Mouse (Mus musculus): ENCODE results near the gene Hbb-y. TPM values are rescaled to one million over a fixed set of nuclear protein-coding genes. Genes with fewer than 3 reads are reported as not detected.
"Not testable (repeated sequence)": the region's sequence is repeated elsewhere in the genome, so short reads cannot be mapped to it uniquely, and the experiment has no call there.

Hbb-y gene
- polyA plus RNA-seq, 1 experiment, result 2.3 TPM

GRCm38 (mm10) chr7:103810746-103811145, 42.3 kb downstream of the Hbb-y start:
- no peak overlapping the region for H3K4me3 ChIP-seq (replicated peaks; ENCODE audit: insufficient read depth, low read depth, low read length)
- TF ChIP-seq CTCF (IDR thresholded peaks at IDR 0.05; ENCODE audit: borderline replicate concordance, insufficient read depth, low read depth, low read length), result no peak
- TF ChIP-seq POLR2A (IDR thresholded peaks at IDR 0.05; ENCODE audit: borderline replicate concordance, insufficient read depth, low read length), result no peak
- DNase-seq, result no peak
- no peak overlapping the region for H3K27ac ChIP-seq (ENCODE audit: insufficient read depth, low read length)
- no peaks in the 10 kb centered on the region for H3K4me1 ChIP-seq (ENCODE audit: control insufficient read depth, insufficient read depth, low read length)
- H3K27me3 ChIP-seq (ENCODE audit: control insufficient read depth, insufficient read depth, low read length), result no peaks in the 10 kb centered on the region
- WGBS, result 71% methylated on average over 3 of the region's 3 CpGs

- WGBS, result 76% methylated on average over 1 of the region's 1 CpGs
- TF ChIP-seq POLR2A (IDR thresholded peaks at IDR 0.05; ENCODE audit: borderline replicate concordance, insufficient read depth, low read length), result no peak
- no peak for TF ChIP-seq CTCF (IDR thresholded peaks at IDR 0.05; ENCODE audit: borderline replicate concordance, insufficient read depth, low read depth, low read length)
- Histone ChIP-seq H3K4me1 (ENCODE audit: control insufficient read depth, insufficient read depth, low read length) (no peaks in the 10 kb centered on the region), H3K4me3 (replicated peaks; ENCODE audit: insufficient read depth, low read depth, low read length) (no peak overlapping the region), H3K27me3 (ENCODE audit: control insufficient read depth, insufficient read depth, low read length) (no peaks in the 10 kb centered on the region), H3K27ac (ENCODE audit: insufficient read depth, low read length) (no peak overlapping the region)
- no peak for DNase-seq
These were observed 42.7 kb downstream of the Hbb-y start for GRCm38 (mm10) chr7:103810296-103810695.

- TF ChIP-seq POLR2A (IDR thresholded peaks at IDR 0.05; ENCODE audit: borderline replicate concordance, insufficient read depth, low read length) (no peak), CTCF (IDR thresholded peaks at IDR 0.05; ENCODE audit: borderline replicate concordance, insufficient read depth, low read depth, low read length) (no peak)
- WGBS, result 58% methylated on average over 1 of the region's 1 CpGs
- Histone ChIP-seq H3K27me3 (ENCODE audit: control insufficient read depth, insufficient read depth, low read length) (no peaks in the 10 kb centered on the region), H3K4me1 (ENCODE audit: control insufficient read depth, insufficient read depth, low read length) (no peaks in the 10 kb centered on the region), H3K4me3 (replicated peaks; ENCODE audit: insufficient read depth, low read depth, low read length) (no peak overlapping the region), H3K27ac (ENCODE audit: insufficient read depth, low read length) (no peak overlapping the region)
- DNase-seq, result no peak
These were observed 43.2 kb downstream of the Hbb-y start for GRCm38 (mm10) chr7:103809801-103810155.

GRCm38 (mm10) chr7:103808971-103809800, 43.8 kb downstream of the Hbb-y start:
- TF ChIP-seq CTCF (IDR thresholded peaks at IDR 0.05; ENCODE audit: borderline replicate concordance, insufficient read depth, low read depth, low read length), result no peak
- TF ChIP-seq POLR2A (IDR thresholded peaks at IDR 0.05; ENCODE audit: borderline replicate concordance, insufficient read depth, low read length), result no peak
- WGBS, result 70% methylated on average over 5 of the region's 5 CpGs

GRCm38 (mm10) chr7:103808120-103808519, 44.9 kb downstream of the Hbb-y start:
- H3K4me3 ChIP-seq (replicated peaks; ENCODE audit: insufficient read depth, low read depth, low read length); DNase-seq; H3K27ac ChIP-seq (ENCODE audit: insufficient read depth, low read length); H3K27me3 ChIP-seq (ENCODE audit: control insufficient read depth, insufficient read depth, low read length); H3K4me1 ChIP-seq (ENCODE audit: control insufficient read depth, insufficient read depth, low read length): not testable (repeated sequence)
- WGBS, result 65% methylated on average over 2 of the region's 2 CpGs

More at GRCm38 (mm10) chr7:103808971-103809800, 43.8 kb downstream of the Hbb-y start:
- Histone ChIP-seq H3K4me3 (replicated peaks; ENCODE audit: insufficient read depth, low read depth, low read length) (no peak overlapping the region), H3K27me3 (ENCODE audit: control insufficient read depth, insufficient read depth, low read length) (no peaks in the 10 kb centered on the region), H3K27ac (ENCODE audit: insufficient read depth, low read length) (no peak overlapping the region), H3K4me1 (ENCODE audit: control insufficient read depth, insufficient read depth, low read length) (no peaks in the 10 kb centered on the region)
- no peak for DNase-seq

- TF ChIP-seq POLR2A (IDR thresholded peaks at IDR 0.05; ENCODE audit: borderline replicate concordance, insufficient read depth, low read length) (no peak), CTCF (IDR thresholded peaks at IDR 0.05; ENCODE audit: borderline replicate concordance, insufficient read depth, low read depth, low read length) (no peak)
- DNase-seq, result peak in 1 of 2 experiments; percentile 1
- 49% methylated on average over 1 of the region's 1 CpGs for WGBS
These were observed 46.2 kb downstream of the Hbb-y start for GRCm38 (mm10) chr7:103806856-103807255.

More at GRCm38 (mm10) chr7:103806856-103807255, 46.2 kb downstream of the Hbb-y start:
- no peaks in the 10 kb centered on the region for H3K27me3 ChIP-seq (ENCODE audit: control insufficient read depth, insufficient read depth, low read length)
- no peak overlapping the region for H3K4me3 ChIP-seq (replicated peaks; ENCODE audit: insufficient read depth, low read depth, low read length)
- H3K4me1 ChIP-seq (ENCODE audit: control insufficient read depth, insufficient read depth, low read length), result no peaks in the 10 kb centered on the region
- H3K27ac ChIP-seq (ENCODE audit: insufficient read depth, low read length), result no peak overlapping the region

Other genes starting within 250 kb of the Hbb-y start
- not detected in 2 replicates for gene Olfr620, start 240.7 kb downstream of the Hbb-y start, polyA plus RNA-seq (2012; rRNA removed)
- not detected in 2 replicates for gene Olfr622, start 210.5 kb downstream of the Hbb-y start, polyA plus RNA-seq (2012; rRNA removed)
- not detected in 2 replicates for gene Olfr623, start 189.5 kb downstream of the Hbb-y start, polyA plus RNA-seq (2012; rRNA removed)
- gene Olfr624, start 182.0 kb downstream of the Hbb-y start, polyA plus RNA-seq (2012; rRNA removed), result not detected in 2 replicates
- not detected in 2 replicates for gene Olfr625-ps1, start 170.5 kb downstream of the Hbb-y start, polyA plus RNA-seq (2012; rRNA removed)
- not detected in 2 replicates for gene Olfr243, start 138.5 kb downstream of the Hbb-y start, polyA plus RNA-seq (2012; rRNA removed)
- gene Olfr628, start 122.8 kb downstream of the Hbb-y start, polyA plus RNA-seq (2012; rRNA removed), result not detected in 2 replicates
- gene Olfr629, start 108.3 kb downstream of the Hbb-y start, polyA plus RNA-seq (2012; rRNA removed), result not detected in 2 replicates
- not detected in 2 replicates for gene Olfr630, start 95.9 kb downstream of the Hbb-y start, polyA plus RNA-seq (2012; rRNA removed)
- gene Olfr69, start 81.6 kb downstream of the Hbb-y start, polyA plus RNA-seq (2012; rRNA removed), result not detected in 2 replicates
- gene Olfr68, start 73.5 kb downstream of the Hbb-y start, polyA plus RNA-seq (2012; rRNA removed), result not detected in 2 replicates
- not detected in 2 replicates for gene Olfr67, start 61.4 kb downstream of the Hbb-y start, polyA plus RNA-seq (2012; rRNA removed)
- gene Hbb-bt, start 39.2 kb downstream of the Hbb-y start, polyA plus RNA-seq (2012; rRNA removed), result 64.2 and 175 TPM in 2 replicates
- gene Hbb-bs, start 25.1 kb downstream of the Hbb-y start, polyA plus RNA-seq (2012; rRNA removed), result 581 and 1,292 TPM in 2 replicates
- gene Hbb-bh2, start 12.7 kb downstream of the Hbb-y start, polyA plus RNA-seq (2012; rRNA removed), result not detected in 2 replicates
- 0.41 TPM in 1 of 2 replicates, not detected in the other for gene Hbb-bh1, start 10.1 kb downstream of the Hbb-y start, polyA plus RNA-seq (2012; rRNA removed)
- not detected in 2 replicates for gene Olfr66, start 33.0 kb upstream of the Hbb-y start, polyA plus RNA-seq (2012; rRNA removed)
- not detected in 2 replicates for gene Olfr64, start 41.3 kb upstream of the Hbb-y start, polyA plus RNA-seq (2012; rRNA removed)
- not detected in 2 replicates for gene Olfr65, start 50.3 kb upstream of the Hbb-y start, polyA plus RNA-seq (2012; rRNA removed)
- gene Olfr631, start 75.6 kb upstream of the Hbb-y start, polyA plus RNA-seq (2012; rRNA removed), result not detected in 2 replicates
- not detected in 2 replicates for gene Olfr632, start 81.1 kb upstream of the Hbb-y start, polyA plus RNA-seq (2012; rRNA removed)
- not detected in 2 replicates for gene Olfr633, start 91.2 kb upstream of the Hbb-y start, polyA plus RNA-seq (2012; rRNA removed)
- not detected in 2 replicates for gene Olfr635, start 117.9 kb upstream of the Hbb-y start, polyA plus RNA-seq (2012; rRNA removed)
- not detected in 2 replicates for gene Olfr638, start 145.5 kb upstream of the Hbb-y start, polyA plus RNA-seq (2012; rRNA removed)
- gene Olfr639, start 164.1 kb upstream of the Hbb-y start, polyA plus RNA-seq (2012; rRNA removed), result 0.02 TPM in 1 of 2 replicates, not detected in the other
- not detected in 2 replicates for gene Olfr640, start 172.4 kb upstream of the Hbb-y start, polyA plus RNA-seq (2012; rRNA removed)
- not detected in 2 replicates for gene Olfr641, start 182.2 kb upstream of the Hbb-y start, polyA plus RNA-seq (2012; rRNA removed)
- gene Olfr642, start 199.4 kb upstream of the Hbb-y start, polyA plus RNA-seq (2012; rRNA removed), result not detected in 2 replicates
- gene 4930516K23Rik, start 208.2 kb upstream of the Hbb-y start, polyA plus RNA-seq (2012; rRNA removed), result not detected in 2 replicates
- not detected in 2 replicates for gene Olfr644, start 218.7 kb upstream of the Hbb-y start, polyA plus RNA-seq (2012; rRNA removed)
- not detected in 2 replicates for gene Olfr645, start 232.2 kb upstream of the Hbb-y start, polyA plus RNA-seq (2012; rRNA removed)

All from cerebellum, adult 2 months (tissue).